Mouse (Mus musculus): ENCODE measurements around the gene Crebrf.

Gene Crebrf

DNA sequence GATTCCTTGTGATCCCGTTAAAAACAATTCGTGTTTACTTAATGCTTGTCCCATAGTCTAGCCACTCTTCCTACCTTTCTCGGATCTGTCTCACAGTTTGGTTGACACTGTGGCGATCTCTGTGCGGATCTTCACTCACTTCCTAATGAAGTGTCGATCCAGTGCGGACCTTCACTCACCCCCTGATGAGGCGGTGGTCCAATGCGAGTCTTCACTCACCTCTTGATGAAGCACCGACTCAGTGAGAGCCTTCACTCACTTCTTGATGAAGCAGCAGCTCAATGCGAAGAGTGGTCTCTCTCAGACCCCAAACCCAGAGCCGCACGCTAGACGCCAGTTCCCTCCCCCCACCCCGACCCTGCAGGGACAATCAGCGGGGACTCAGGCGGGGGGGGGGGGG is 110.7 kb downstream of the Crebrf start:
- DNase-seq (ENCODE audit: low read depth): no peak
